Mouse (Mus musculus) CD8-positive naive resting alpha-beta T cell, adult 2 months (primary cell): ENCODE measurements around the gene C1ql1.
"Not testable (repeated sequence)": the region's sequence is repeated elsewhere in the genome, so short reads cannot be mapped to it uniquely, and the experiment has no call there.

Experiments
- DNase-seq, 2 experiments: peaks; one replicate each; pipeline ENCODE4 v3.0.0; 2022; ENCODE audit warnings: low read depth in 2 of 2, low spot score in 2 of 2

Gene C1ql1

DNA sequence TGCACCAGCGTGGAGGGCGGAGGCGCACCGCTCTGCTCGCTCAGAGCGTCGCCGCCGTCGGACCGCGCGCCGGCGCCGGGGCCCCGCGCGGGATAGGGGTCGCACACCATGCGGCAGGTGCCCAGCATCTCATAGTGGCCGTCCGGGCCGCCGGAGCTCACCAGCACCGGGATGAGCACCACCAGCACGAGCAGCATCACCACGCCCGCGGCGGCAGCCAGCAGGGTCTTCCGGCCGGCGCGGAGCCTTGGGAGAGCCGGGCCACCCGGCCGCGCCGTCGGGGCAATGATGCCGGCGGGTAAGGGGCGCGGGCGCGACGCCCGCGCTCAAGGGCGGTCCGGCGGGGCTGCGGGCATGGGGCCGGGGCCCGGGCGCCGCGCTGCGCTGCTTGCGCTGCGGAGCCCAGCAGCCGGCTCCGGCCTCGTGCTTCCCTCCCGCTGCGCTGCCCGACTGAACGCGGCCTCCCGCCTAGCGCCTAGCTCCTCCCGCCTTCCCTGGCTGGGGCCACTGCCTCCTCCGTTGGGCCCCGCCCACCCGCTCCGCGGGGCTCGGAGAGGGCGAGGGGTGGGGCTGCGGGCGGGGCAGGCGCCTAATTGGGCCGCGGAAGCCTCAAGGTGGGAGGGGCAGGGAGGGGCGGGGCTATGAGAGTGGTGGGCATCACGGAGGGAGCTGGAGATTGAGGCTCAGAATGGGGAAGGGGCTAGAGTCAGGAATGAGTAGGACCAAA is at the start of gene C1ql1:
Gene C1ql1 (minus strand): TSS at position 424 of the 727 bp plus-strand sequence.
- peak; percentile 31 to 48 for DNase-seq

DNA sequence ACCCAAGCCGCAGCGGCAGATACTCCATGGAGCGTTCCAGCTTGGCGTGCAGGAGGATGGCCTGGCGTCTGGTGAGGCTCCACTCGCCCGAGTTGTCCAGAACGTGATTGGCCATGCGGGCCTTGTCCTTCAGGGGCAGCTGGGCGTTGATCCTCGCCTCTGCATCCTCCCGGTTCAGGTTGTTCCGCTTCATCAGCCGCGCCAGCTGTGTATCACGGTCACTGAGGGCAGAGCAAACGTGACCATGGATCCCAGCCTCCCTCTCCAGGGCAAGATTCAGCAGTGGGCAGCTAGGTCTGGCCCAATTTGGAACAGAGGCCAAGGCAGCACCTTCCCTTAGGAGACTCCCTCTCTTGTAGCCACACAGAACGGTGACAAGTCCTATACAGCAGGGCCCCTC is 48.5 kb upstream of the C1ql1 start:
- DNase-seq, result no peak

DNA sequence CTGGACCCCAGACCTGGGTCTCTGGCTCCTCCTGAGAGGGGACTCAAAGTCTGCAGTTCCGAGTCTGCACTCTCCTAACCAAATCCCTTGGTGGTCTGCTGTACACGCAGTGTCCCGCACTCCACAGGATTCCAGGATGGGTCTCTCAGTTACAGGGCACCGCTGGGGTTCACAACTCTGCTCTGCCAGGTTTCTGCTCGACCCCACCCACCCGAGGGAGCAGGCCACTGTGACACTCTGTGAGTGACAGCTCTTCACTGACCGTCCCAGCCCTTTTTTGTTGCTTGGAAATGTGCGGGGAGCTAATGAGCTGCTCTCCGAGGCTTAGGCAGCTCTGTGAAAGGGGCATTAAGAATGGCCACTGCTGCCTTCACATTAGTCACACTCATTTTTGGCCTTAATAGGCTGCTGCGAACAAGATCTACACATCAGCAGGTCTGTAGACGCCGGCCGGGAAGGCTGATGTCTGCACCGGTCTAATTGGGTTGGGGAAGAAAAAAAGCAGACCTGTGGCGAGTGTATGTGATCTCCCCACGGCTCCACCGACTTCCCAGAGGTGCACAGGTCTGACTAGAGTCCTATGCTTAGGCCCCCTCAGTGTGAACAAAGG is 47.0 kb upstream of the C1ql1 start:
- no peak for DNase-seq

DNA sequence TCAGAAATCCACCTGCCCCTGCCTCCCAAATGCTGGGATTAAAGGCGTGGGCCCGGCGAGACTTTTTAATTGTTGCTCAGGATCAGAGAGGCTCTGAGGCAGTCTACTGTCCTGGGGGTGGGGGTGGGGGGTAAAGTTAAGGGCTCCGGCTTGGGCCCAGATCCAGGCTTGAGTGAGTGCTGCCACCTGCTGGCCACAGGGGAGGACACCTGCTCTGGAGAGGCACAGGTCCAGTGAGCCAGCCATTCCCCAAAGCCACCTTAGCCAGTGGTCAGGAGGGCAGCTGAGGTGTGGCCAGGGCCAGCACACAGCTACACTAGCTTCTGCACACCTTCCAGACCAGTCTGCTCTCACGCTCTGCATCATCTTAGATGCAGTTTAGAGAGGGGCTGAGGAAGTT is 46.5 kb upstream of the C1ql1 start:
- DNase-seq, result peak; percentile 44 to 51

DNA sequence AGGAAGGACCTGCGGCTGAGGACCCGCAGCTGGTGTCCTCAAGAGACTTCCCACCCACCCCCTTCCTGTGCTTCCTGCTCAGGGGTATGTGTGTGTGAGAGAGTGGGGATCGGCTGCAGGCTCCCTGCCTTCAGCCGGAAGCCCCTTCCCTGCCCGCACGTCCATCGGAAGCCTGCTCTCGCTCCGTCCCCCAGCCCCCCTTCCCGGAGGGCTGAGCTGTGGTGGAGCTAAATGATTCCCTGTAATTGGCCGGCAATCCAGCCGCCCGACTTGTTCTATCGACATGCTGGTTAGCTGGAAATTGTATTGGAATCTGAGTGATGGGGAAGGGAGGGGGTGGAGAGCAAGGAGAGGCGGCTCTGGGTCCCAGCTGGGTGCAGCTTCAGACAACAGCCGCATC is 45.2 kb upstream of the C1ql1 start:
- no peak for DNase-seq

DNA sequence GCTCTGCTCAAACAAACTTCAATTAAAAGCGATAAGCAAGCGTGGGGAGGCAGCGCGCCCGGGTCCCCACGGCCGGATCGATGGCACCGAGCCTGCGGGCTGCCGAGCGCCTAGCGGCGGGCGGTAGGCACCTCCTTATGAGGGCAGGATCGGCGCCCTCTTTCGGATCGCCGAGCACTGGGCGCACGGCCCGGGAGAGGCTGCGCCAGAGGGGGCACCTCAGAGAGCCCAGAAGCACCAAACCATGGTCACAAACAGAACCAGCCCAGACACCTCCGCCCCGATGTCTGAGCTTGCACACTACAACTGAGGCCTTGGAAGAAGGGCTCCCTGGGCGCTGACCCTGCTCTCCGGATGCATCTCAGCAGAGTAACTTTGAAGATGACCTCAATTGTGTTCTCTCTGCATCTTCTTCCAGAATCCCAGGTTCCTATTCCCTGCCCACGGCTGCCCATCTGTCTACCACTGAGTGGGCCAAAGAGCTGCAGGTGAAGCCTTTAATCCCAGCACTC is 43.7 kb upstream of the C1ql1 start:
- DNase-seq, result no peak

DNA sequence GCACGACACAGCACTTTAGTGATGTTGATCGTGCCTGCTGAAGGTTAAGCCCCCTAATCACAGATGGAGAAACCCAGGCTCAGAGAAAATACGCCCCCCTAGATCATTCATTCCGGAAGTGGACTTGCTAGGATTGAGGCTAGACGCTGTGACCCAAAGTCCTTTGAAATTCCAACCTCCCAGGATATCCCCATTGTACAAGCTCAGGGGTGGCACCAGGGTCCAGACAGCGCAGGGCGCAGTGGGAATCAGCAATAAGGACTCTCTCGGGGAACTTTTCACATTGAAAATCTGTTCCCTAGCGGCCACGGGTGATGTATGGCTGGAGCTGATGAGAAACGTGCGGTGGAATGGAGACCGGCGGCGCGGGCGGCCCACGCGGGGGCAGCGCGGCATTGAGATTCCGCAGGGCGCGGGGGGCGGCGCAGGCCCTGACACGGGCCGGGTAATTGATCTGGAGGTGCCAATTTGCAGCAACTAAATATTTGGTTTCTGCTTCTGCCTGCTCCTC is 43.2 kb upstream of the C1ql1 start:
- DNase-seq, result no peak

DNA sequence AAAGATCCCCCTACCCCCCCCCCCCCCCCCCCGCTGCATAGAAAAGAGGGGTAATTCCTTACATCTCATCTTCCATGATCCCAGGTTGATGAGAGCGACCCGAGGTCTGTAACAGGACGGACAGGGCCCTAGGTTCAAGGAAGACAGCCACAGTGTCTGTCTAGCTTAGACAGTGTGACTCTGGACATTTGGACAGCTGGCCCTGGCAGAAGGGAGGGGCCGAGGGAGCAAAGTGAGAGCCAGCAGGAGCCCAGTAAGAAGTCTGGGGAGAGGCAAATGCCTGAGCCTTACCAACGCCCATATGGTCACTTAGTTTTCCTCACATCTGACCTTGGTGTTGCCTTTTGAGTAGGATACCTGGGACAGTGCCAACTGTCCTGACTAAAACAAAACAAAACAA is 38.7 kb upstream of the C1ql1 start:
- DNase-seq, result no peak

DNA sequence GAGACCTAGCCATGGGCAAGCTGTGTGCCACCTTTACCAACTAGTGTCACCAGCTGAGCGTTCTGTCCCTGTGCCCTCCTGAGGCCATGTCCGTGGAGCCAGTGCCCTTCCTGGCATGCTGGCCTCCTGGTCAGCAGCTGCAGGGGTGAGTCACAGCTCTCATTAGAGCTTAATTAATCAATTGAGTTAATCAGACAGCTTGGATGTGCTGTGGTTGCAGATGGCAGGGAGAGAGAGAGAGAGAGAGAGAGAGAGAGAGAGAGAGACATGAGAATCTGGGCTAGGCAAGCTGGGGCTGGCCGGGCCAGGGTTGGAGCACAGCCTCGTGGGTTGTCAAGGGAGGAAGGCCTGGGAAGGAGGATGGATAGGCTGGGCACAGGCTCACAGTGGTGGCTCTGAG is 38.1 kb upstream of the C1ql1 start:
- no peak for DNase-seq

DNA sequence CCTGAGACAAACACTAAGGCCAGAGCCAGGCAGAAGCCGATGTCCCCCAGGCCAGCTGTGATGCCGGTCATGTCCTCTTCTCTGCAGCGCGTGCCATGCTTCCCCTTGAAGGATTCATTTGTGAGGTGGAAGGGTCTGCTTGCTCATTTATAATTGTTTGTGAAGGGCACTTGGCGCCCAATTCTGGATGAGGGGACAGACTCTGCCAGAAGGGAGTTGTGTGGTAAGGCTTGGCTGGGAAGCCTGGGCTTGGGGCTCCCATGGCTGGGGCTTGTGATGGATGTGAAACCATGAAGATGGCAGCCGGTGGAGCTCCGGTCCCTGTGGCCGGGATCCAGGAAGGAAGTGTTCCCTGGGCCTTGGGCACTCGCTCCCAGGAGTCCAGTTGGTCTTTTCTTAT is 37.6 kb upstream of the C1ql1 start:
- DNase-seq, result no peak

DNA sequence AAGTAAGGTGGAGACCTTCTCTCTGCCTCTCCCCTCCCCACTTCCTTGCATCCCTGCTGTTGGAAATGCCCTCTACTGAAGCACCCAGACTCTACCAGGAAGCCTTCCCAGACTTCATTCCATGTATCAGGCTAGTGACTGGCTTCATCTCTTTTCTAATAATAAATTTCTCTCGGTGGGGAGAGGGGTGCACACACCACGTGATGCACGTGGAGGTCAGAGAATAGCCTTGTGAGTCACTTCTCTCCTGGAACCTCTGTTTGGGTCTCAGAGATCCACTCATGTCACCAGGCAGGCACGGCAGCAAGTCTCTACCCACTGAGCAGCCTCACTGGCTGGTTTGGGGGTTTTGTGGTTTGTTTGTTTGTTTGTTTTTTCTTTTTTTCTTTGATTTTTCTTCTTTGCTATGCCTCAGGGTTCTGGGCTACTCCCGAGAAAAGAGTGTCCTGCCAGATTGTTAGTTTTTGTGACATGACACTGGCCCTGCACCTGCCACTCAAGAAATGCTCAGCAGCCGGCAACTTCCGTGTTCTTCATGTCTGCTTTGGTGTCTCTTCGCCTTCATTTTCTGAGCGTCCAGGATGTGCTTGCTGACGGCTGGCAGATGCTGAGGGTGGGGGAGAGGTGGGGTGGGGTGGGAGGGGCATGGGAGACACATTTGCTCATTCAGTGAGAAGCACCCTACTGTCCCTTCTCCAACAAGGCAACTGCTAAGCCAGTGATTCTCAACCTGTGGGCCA is 34.8 kb upstream of the C1ql1 start:
- DNase-seq, result no peak

DNA sequence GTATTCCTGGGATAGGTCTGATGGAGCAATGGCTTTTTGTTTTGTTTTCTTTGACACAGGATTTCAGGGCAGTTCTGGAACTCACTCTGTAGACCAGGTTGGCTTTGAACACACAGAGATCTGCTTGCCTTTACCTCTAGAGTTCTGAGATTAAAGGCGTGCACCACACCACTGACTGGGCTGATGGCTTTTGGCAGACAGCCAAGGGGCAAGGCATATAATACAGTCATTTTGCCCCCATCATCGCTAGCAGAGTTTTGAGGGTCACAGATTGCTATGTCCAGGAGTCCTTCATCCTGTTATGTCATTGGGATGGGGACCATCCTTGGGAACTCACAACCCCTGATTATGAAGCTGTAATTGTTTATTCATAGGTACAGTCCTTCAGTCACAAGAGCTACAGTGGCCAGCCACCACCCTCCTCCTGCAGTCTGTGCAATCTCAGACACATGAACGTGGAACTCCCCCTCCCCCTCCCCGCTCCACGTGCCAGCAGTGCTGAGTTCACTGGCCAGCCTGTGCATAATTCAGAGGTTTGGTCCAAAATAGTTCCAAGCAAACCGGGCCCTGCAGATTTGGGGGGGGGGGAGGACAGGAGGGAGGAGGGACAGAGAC is 31.7 kb upstream of the C1ql1 start:
- DNase-seq, result no peak

DNA sequence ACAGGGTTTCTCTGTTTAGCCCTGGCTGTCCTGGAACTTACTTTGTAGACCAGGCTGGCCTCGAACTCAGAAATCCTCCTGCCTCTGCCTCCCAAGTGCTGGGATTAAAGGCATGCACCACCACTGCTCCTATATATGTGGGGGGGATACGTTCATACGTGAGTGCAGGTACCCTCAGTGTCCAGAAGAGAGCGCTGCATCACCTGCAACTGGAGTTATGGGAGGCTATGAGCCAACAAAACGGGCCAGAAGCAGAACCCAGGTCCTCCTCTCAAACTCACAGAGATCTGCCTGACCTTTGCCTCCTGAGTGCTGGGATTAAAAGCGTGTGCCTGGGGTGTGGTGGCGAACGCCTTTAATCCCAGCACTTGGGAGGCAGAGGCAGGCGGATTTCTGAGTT is 29.5 kb upstream of the C1ql1 start:
- not testable (repeated sequence) for DNase-seq

DNA sequence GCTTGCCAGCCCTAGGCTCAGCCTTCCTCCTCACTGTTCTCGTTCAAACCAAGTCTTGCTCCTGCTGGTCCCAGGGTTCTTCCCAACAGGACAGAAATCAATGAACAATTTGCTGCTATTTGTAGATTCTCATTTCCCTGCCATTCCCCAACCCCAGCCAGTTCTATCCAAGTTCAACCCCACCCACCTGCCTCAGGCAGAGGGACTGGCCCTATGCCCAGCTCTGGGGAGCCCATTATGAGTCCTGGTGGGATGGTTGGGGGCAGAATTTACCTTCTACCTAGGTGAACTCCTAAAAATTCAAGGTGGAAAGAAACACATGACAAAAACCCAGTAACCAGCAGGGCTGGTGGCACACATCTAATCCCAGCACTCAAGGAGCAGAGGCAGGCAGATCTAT is 25.8 kb upstream of the C1ql1 start:
- no peak for DNase-seq

DNA sequence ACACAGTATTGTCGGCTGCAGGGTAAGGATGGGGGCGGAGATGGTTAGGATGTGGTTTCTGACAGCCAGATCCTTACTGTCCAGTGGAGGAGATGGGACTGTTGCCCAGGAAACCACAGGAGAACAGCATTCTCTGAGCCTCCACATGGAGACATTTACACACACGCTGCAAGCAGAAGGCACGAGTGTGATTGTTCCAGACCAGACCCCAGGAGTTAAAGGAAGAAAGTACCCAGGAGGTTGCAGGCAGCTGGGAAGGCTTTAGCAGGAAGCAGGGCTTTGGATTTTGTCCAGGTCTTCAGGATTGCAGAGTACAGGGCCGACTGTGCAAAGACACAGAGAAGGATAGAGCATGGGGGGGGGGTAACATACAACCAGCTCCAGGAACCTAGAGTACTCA is 25.1 kb upstream of the C1ql1 start:
- no peak for DNase-seq

DNA sequence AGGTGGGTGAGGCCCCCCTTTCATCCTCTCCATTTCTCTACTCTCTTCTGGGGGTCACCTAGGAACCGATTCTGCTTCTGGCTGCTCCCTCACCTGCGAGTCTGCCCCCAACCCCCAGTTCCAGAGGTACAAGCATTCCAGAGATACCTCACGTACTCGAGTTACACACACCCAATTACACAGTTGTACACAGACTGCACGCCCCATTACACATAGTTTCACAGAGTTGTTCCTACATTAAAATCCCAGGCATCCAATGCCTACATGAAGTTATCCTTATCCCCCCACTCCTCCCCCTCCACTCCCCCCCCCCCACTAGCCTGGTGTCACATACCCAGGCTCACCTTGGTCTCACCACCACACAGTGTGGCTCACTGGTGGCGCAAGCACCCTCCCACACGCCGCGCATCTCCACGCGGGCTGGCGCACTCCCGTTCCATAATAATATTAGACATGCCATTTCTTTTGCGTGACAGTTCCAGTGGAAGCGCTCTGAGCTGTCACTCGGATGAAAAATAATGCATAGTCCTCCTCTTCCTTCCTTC is 18.1 kb upstream of the C1ql1 start:
- DNase-seq, result no peak

DNA sequence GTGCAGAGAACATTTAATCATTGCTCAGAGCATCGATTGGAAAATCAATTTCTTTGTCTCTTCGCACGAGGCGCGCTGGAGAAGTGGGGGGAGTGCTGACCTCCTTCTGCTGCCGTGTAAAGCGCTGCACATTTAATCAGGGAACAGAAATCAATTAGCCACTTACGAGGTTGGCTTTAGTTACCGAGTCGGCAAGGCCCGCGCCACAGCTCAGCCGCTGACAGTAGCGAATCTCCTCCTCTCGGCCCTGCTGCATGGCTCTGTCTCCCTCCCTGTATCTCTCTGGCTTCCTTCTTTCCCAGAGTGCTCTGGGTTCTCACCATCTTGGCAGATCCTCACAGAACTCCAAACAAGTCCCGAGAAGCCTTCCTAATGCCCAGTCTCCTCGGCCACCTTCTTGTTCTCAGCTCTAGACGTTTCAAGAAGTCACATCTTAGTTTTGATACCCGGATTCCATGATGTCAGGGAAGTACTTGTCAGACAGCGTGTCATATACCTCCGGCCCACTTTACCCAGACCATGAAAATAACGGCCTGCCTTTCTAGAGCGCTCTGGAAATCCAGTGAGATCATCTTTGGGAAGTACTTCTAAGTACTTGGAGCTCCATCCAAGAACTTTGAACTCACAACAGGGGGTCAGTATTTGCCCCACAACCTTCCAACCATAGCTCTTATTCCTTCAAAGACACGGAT is 17.5 kb upstream of the C1ql1 start:
- no peak for DNase-seq

DNA sequence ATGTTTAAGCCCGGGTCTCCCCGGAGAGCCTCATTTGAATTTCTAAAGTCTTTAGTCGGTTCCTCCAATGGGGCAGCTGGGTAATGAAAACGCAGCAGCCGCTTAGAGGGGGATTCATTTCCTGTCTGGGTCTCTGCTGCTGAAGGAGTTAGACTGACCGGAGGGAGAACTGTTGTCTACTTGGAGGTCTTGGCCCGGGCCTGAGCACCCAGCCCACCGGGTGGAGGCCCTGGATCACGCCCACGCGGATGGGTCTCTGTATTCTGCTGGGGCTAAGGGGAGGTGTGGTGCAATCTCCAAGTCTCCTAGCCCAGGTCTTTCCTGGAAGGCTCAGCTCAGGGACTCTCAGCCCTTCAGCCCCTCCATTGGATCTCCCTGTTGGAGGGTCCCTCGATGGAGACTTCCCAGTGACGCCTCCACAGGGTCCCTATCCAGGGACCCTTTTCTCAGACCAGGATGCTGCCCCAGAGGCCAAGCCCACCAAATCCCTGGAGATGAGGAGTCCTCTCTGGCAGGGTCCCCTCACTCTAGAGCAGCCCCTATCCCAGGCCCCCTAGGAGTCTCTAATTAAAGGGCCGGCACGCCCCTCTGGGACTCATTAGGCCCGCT is 16.9 kb upstream of the C1ql1 start:
- DNase-seq, result no peak

DNA sequence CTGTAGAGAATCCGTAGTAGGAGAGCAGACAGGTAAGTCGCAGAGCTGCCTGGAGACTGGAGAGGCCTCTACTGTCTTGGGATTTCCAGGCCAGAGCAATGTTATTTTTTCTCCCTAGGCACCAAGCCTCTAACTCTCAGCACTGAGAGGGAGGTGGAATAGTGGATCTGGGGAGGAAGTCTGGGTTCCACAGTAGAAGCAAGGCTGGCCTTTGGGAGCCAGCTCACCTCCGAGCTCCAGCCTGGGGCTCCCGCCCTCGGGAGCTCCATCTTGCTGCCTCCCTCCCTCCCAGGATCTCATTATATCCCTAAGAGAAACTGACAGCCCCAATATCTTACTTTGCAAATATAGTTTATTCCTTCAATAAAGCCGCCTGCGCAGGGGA is 16.4 kb upstream of the C1ql1 start:
- no peak for DNase-seq

DNA sequence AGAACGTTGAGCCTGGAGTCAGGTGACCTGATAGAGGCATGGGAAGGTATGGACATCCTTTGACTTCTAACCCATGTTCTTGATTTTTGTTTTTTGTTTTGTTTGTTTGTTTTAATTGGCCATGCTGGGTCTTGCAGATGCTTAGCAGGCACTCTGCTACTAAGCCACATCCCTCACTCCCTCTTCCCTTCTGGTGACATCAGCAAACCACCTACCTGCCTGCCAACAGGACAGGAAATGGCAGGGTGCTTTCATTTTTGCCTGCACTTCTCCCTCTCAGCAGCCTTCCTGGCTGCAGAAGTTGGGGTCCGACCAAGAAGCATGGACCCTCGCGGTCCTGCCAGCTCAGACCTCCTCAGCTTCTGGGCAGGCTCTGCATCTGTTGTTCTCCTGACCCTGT is 14.6 kb upstream of the C1ql1 start:
- no peak for DNase-seq
